Mouse (Mus musculus) kidney, postnatal 0 days (tissue): Measurements from ENCODE around the gene Cntnap1. TPM values are rescaled to one million over a fixed set of nuclear protein-coding genes. Genes with fewer than 3 reads are reported as not detected.

ENCODE experiments used
- ATAC-seq: fragments of 200-750 bp; cut with Nextera tagmentation; replicated peaks from 2 replicates; pipeline ENCODE4 v1.8.0; 2017; ENCODE audit warnings: low read depth, moderate number of reproducible peaks, moderate TSS enrichment, moderate library complexity; ENCODE audit not compliant: low FRiP score
- DNase-seq: peaks from one replicate; pipeline ENCODE4 v3.0.0-alpha.2; 2016; ENCODE audit warnings: low spot score
- H3K27ac ChIP-seq: fragments of 300-500 bp; sonication (generic); 2 replicates; pipeline ENCODE4 v1.5.1; 2014; ENCODE audit warnings: mild to moderate bottlenecking
- H3K27me3 ChIP-seq: fragments of 300-500 bp; sonication (generic); 2 replicates; pipeline ENCODE4 v1.6.1; 2014; ENCODE audit warnings: low read length, mixed read lengths; ENCODE audit not compliant: insufficient read depth
- H3K36me3 ChIP-seq: fragments of 300-500 bp; sonication (generic); 2 replicates; pipeline ENCODE4 v1.6.1; 2014; ENCODE audit warnings: low read length, mixed read lengths; ENCODE audit not compliant: insufficient read depth
- H3K4me1 ChIP-seq: fragments of 300-500 bp; sonication (generic); replicated peaks from 2 replicates; pipeline ENCODE4 v1.6.1; 2014; ENCODE audit warnings: antibody characterized with exemption, low read length, mixed read lengths; ENCODE audit not compliant: insufficient read depth
- H3K4me2 ChIP-seq: fragments of 300-500 bp; sonication (generic); 2 replicates; pipeline ENCODE4 v1.6.1; 2014; ENCODE audit warnings: mild to moderate bottlenecking, low read length, moderate library complexity, mixed read lengths
- H3K4me3 ChIP-seq: fragments of 300-500 bp; sonication (generic); replicated peaks from 2 replicates; pipeline ENCODE4 v1.5.1; 2014; ENCODE audit warnings: low read depth, low read length
- H3K9ac ChIP-seq: fragments of 300-500 bp; sonication (generic); 2 replicates; pipeline ENCODE4 v1.6.1; 2014; ENCODE audit warnings: low read depth, low read length
- H3K9me3 ChIP-seq: fragments of 300-500 bp; sonication (generic); replicated peaks from 2 replicates; pipeline ENCODE4 v1.6.1; 2016; ENCODE audit warnings: low read length, inconsistent platforms, mixed read lengths
- CTCF ChIP-seq: IDR thresholded peaks from 2 replicates; pipeline ENCODE4 v1.5.1; 2016; ENCODE audit warnings: antibody characterized with exemption, low read depth, mild to moderate bottlenecking, moderate library complexity
- WGBS: fragments of 180-500 bp; shearing (Covaris S2); extraction: QIAGEN DNeasy Blood & Tissue Kit; methylation state at CpG from one replicate; pipeline ENCODE4 v1.1.7; 2014; 5-methylcytosine and 5-hydroxymethylcytosine counted together
- polyA plus RNA-seq: library from polyadenylated mRNA; unstranded; fragments of >200 nt; fragmentation: Nextera tagmentation; extraction: Ambion mirVana; gene quantifications from 2 replicates; pipeline ENCODE4 v1.2.1, GENCODE M21; 2015

Cntnap1 gene
- polyA plus RNA-seq, 1 experiment from 2014 or later: 0.78 TPM

GRCm38 (mm10) chr11:101162772-101163171 lies 7.6 kb upstream of the Cntnap1 start:
- H3K9me3 ChIP-seq: no peaks in the 10 kb centered on the region
- H3K4me1 ChIP-seq: peaks cover 19% of the 10 kb centered on the region
- WGBS: 60% methylated on average over 5 of the region's 5 CpGs
- no peak overlapping the region for H3K4me3 ChIP-seq
- DNase-seq: no peak
- H3K36me3 ChIP-seq: peaks cover 38% of the 10 kb centered on the region
- no peak for ATAC-seq
- H3K4me2 ChIP-seq: no peak overlapping the region
- no peaks in the 10 kb centered on the region; the same call in 1 of the 2 replicates for H3K27me3 ChIP-seq
- TF ChIP-seq CTCF: no peak
- no peak overlapping the region for H3K27ac ChIP-seq
- no peak overlapping the region for H3K9ac ChIP-seq

GRCm38 (mm10) chr11:101163476-101164350 lies 6.6 kb upstream of the Cntnap1 start:
- Histone ChIP-seq H3K4me1 (peaks cover 19% of the 10 kb centered on the region), H3K4me2 (peak overlapping the region; percentile 51), H3K4me3 (peak overlapping the region; percentile 16), H3K9ac (no peak overlapping the region), H3K9me3 (no peaks in the 10 kb centered on the region), H3K27me3 (no peaks in the 10 kb centered on the region; the same call in 1 of the 2 replicates), H3K36me3 (peaks cover 39% of the 10 kb centered on the region), H3K27ac (no peak overlapping the region)
- TF ChIP-seq CTCF: no peak
- peak; percentile 30; the same call in 1 of the 2 replicates for ATAC-seq
- DNase-seq: no peak
- WGBS: 41% methylated on average over 46 of the region's 49 CpGs

- Histone ChIP-seq H3K36me3 (peaks cover 39% of the 10 kb centered on the region), H3K27me3 (no peaks in the 10 kb centered on the region; the same call in 1 of the 2 replicates), H3K4me2 (peak overlapping the region; percentile 51), H3K27ac (no peak overlapping the region), H3K9ac (no peak overlapping the region), H3K4me3 (peak overlapping the region; percentile 16), H3K4me1 (peaks cover 25% of the 10 kb centered on the region), H3K9me3 (no peaks in the 10 kb centered on the region)
- 34% methylated on average over 21 of the region's 21 CpGs for whole genome bisulfite sequencing
- TF ChIP-seq CTCF: no peak
- no peak for ATAC-seq
- DNase-seq: no peak
Observed at GRCm38 (mm10) chr11:101164351-101164665, 6.0 kb upstream of the Cntnap1 start.

- no peak overlapping the region for H3K9ac ChIP-seq
- H3K4me1 ChIP-seq: peaks cover 31% of the 10 kb centered on the region
- no peak overlapping the region for H3K4me2 ChIP-seq
- no peaks in the 10 kb centered on the region for H3K9me3 ChIP-seq
- H3K36me3 ChIP-seq: peaks cover 39% of the 10 kb centered on the region
- no peak for TF ChIP-seq CTCF
- no peak for DNase-seq
- no peak for ATAC-seq
- H3K27me3 ChIP-seq: no peaks in the 10 kb centered on the region; the same call in 1 of the 2 replicates
- WGBS: 49% methylated on average over 35 of the region's 35 CpGs
- H3K27ac ChIP-seq: no peak overlapping the region
- no peak overlapping the region for H3K4me3 ChIP-seq
Observed at GRCm38 (mm10) chr11:101164677-101165580, 5.4 kb upstream of the Cntnap1 start.

GRCm38 (mm10) chr11:101166357-101166756 lies 4.0 kb upstream of the Cntnap1 start:
- peaks cover 36% of the 10 kb centered on the region for H3K36me3 ChIP-seq
- no peak for DNase-seq
- H3K4me3 ChIP-seq: no peak overlapping the region
- no peak overlapping the region for H3K4me2 ChIP-seq
- H3K9me3 ChIP-seq: no peaks in the 10 kb centered on the region
- no peaks in the 10 kb centered on the region; the same call in 1 of the 2 replicates for H3K27me3 ChIP-seq
- H3K27ac ChIP-seq: no peak overlapping the region
- H3K4me1 ChIP-seq: peaks cover 36% of the 10 kb centered on the region
- no peak for ATAC-seq
- WGBS: 83% methylated on average over 14 of the region's 14 CpGs
- no peak for TF ChIP-seq CTCF
- no peak overlapping the region for H3K9ac ChIP-seq
